Mouse (Mus musculus) ovary, postnatal 36 days (tissue): Measurements from ENCODE around the gene Dbnl.

Source experiments
- DNase-seq: peaks from one replicate; pipeline ENCODE4 v3.0.0; 2022; ENCODE audit warnings: low spot score, mixed read lengths

The Dbnl gene

GRCm38 (mm10) chr11:5837251-5838246 lies 49.3 kb downstream of the Dbnl start, which contains the start of gene Polm:
Polm (minus strand) TSS chr11:5838016.
- peak; percentile 92 for DNase-seq

- DNase-seq, result no peak
Observed at GRCm38 (mm10) chr11:5840346-5840745, 52.1 kb downstream of the Dbnl start.

GRCm38 (mm10) chr11:5841751-5842150 lies 53.5 kb downstream of the Dbnl start:
- DNase-seq, result no peak

GRCm38 (mm10) chr11:5843131-5843530 lies 54.8 kb downstream of the Dbnl start:
- DNase-seq, result no peak

GRCm38 (mm10) chr11:5846639-5847345 lies 58.5 kb downstream of the Dbnl start:
- DNase-seq, result peak; percentile 51

GRCm38 (mm10) chr11:5848741-5849140 lies 60.5 kb downstream of the Dbnl start:
- DNase-seq, result no peak

- no peak for DNase-seq
Observed at GRCm38 (mm10) chr11:5849316-5849715, 61.0 kb downstream of the Dbnl start.

GRCm38 (mm10) chr11:5850452-5850851 lies 62.2 kb downstream of the Dbnl start:
- DNase-seq, result no peak
